In the genomic region with DNA sequence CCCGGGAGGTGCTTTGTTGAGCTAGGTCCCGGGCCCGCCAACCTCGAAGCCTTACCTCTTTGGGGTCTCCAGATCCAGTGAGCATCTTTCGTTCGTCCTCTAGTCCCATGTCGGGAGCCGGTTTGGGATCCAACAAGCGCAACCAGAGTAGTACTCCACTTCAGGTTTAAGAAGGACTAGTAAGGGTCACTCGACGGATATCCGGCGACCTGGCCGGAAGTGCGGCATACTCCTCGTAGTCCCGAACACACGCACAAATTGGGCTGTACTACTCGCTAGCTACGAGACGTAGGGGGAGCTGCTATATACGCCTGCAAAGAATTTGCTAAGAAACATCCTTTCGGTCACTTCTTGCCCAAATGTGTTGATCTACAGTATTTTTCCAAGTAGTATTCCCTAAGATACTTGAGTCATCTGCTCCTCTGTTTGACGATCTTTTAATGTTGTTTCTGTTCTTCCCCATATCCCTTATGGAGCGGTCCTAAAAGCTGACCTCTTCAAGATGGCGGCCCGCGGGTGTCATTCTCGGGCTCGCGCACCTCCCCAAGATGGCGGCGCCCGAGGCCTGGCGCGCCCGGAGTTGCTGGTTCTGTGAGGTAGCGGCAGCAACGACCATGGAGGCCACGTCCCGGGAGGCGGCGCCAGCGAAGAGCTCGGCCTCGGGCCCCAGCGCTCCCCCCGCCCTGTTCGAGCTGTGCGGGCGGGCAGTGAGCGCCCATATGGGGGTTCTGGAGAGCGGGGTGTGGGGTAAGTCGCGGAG, we compare ENCODE assay signal across 1 mouse cellular context.
A peak's percentile ranks its signal among the peaks of the same experiment; 100 is the strongest.
TF ChIP-seq lines count a peak whose summit lies in the region.

TSS of gene Uqcrh (minus strand) at position 211 of the 760 bp plus-strand sequence.
TSS of gene Lrrc41 (plus strand) at position 409 of the 760 bp plus-strand sequence.

TF ChIP-seq in CH12.LX, 34 proteins besides CTCF, POLR2A, EP300 and RAD21 (continued from another document):
- peak; percentile 82; the same call in 1 of the 2 replicates for TF ChIP-seq ZMIZ1 (IDR thresholded peaks at IDR 0.05; ENCODE audit: low read depth, low read length)
- no peak for TF ChIP-seq CHD2 (IDR thresholded peaks at IDR 0.05; ENCODE audit: low read length)
- TF ChIP-seq SIN3A (IDR thresholded peaks at IDR 0.05; ENCODE audit: low read length), result peak; percentile 68
- peak; percentile 45 for TF ChIP-seq MEF2A (IDR thresholded peaks at IDR 0.05; ENCODE audit: borderline replicate concordance, low read depth, low read length)
- TF ChIP-seq MAZ (IDR thresholded peaks at IDR 0.05; ENCODE audit: low read depth, low read length), result 0 out of 2 replicates have a peak, but pooled peaks have one; percentile 34
- peak; percentile 28; the same call in 1 of the 2 replicates for TF ChIP-seq BHLHE40 (IDR thresholded peaks at IDR 0.05; ENCODE audit: low read depth, low read length)
- TF ChIP-seq HCFC1 (IDR thresholded peaks at IDR 0.05; ENCODE audit: low read depth, low read length), result peak; percentile 92
- TF ChIP-seq MAFK (IDR thresholded peaks at IDR 0.05; ENCODE audit: insufficient replicate concordance, low read length), result no peak
- TF ChIP-seq MXI1 (IDR thresholded peaks at IDR 0.05; ENCODE audit: low read depth, low read length), result no peak; the same call in 1 of the 2 replicates
- TF ChIP-seq USF2 (conservative IDR thresholded peaks at IDR 0.05; ENCODE audit: low read depth, low read length), result no peak
- TF ChIP-seq JUN (IDR thresholded peaks at IDR 0.05; ENCODE audit: insufficient read depth, low read depth, low read length), result no peak
- no peak for TF ChIP-seq ZC3H11A (IDR thresholded peaks at IDR 0.05; ENCODE audit: low read depth, low read length)
- TF ChIP-seq MAX (IDR thresholded peaks at IDR 0.05; ENCODE audit: low read length), result peak; percentile 33
- peak; percentile 77 for TF ChIP-seq POLR2AphosphoS2 (IDR thresholded peaks at IDR 0.05; ENCODE audit: low read depth, low read length)
- no peak for TF ChIP-seq UBTF (IDR thresholded peaks at IDR 0.05; ENCODE audit: low read depth, low read length)
- peak; percentile 84 for TF ChIP-seq NRF1 (IDR thresholded peaks at IDR 0.05; ENCODE audit: low read depth, low read length)
- TF ChIP-seq RCOR1 (conservative IDR thresholded peaks at IDR 0.05; ENCODE audit: low read depth, low read length), result peak; percentile 97
- peak; percentile 58 for TF ChIP-seq MYC (IDR thresholded peaks at IDR 0.05; ENCODE audit: low read depth, low read length)
- peak; percentile 100 for TF ChIP-seq CHD1 (IDR thresholded peaks at IDR 0.05; ENCODE audit: low read depth, low read length)
- no peak; the same call in 1 of the 2 replicates for TF ChIP-seq JUND (conservative IDR thresholded peaks at IDR 0.05; ENCODE audit: low read depth, low read length)
- no peak for TF ChIP-seq SMC3 (IDR thresholded peaks at IDR 0.05; ENCODE audit: low read depth, low read length)
- TF ChIP-seq PAX5 (IDR thresholded peaks at IDR 0.05; ENCODE audit: low read length), result no peak
- TF ChIP-seq ZKSCAN1 (IDR thresholded peaks at IDR 0.05; ENCODE audit: borderline replicate concordance, low read depth, low read length), result no peak
- TF ChIP-seq GABPA (IDR thresholded peaks at IDR 0.05; ENCODE audit: insufficient replicate concordance, low read depth, low read length), result peak; percentile 26; the same call in 1 of the 2 replicates
- TF ChIP-seq USF1 (IDR thresholded peaks at IDR 0.05; ENCODE audit: low read depth, low read length), result no peak
- no peak for TF ChIP-seq ZNF384 (IDR thresholded peaks at IDR 0.05; ENCODE audit: low read depth, low read length)
- peak; percentile 87 for TF ChIP-seq NELFE (IDR thresholded peaks at IDR 0.05; ENCODE audit: low read depth, low read length)
- TF ChIP-seq IRF4 (IDR thresholded peaks at IDR 0.05; ENCODE audit: low read depth, low read length), result 0 out of 2 replicates have a peak, but pooled peaks have one; percentile 24
